Mouse (Mus musculus) hindbrain, embryonic 12.5 days (tissue): Measurements from ENCODE around the gene Ldb1. TPM values are rescaled to one million over a fixed set of nuclear protein-coding genes. Genes with fewer than 3 reads are reported as not detected.

Source experiments
- ATAC-seq: fragments of 200-750 bp; cut with Nextera tagmentation; 2 replicates; pipeline ENCODE4 v1.8.0; 2017; ENCODE audit warnings: moderate TSS enrichment; ENCODE audit not compliant: low FRiP score
- H3K27ac ChIP-seq: fragments of 300-500 bp; sonication (generic); 2 replicates; pipeline ENCODE4 v1.5.1; 2016; ENCODE audit warnings: mild to moderate bottlenecking
- H3K27me3 ChIP-seq: fragments of 300-500 bp; sonication (generic); 2 replicates; pipeline ENCODE4 v1.6.1; 2016; ENCODE audit warnings: mild to moderate bottlenecking
- H3K36me3 ChIP-seq: fragments of 300-500 bp; sonication (generic); 2 replicates; pipeline ENCODE4 v1.6.1; 2016; ENCODE audit warnings: mild to moderate bottlenecking
- H3K4me1 ChIP-seq: fragments of 300-500 bp; sonication (generic); 2 replicates; pipeline ENCODE4 v1.6.1; 2016
- H3K4me2 ChIP-seq: fragments of 300-500 bp; sonication (generic); replicated peaks from 2 replicates; pipeline ENCODE4 v1.6.1; 2016; ENCODE audit warnings: mild to moderate bottlenecking
- H3K4me3 ChIP-seq: fragments of 300-500 bp; sonication (generic); 2 replicates; pipeline ENCODE4 v1.5.1; 2016; ENCODE audit warnings: mild to moderate bottlenecking
- H3K9ac ChIP-seq: fragments of 300-500 bp; sonication (generic); 2 replicates; pipeline ENCODE4 v1.6.1; 2016; ENCODE audit warnings: mild to moderate bottlenecking, moderate library complexity
- H3K9me3 ChIP-seq: fragments of 300-500 bp; sonication (generic); replicated peaks from 2 replicates; pipeline ENCODE4 v1.6.1; 2016; ENCODE audit warnings: mild to moderate bottlenecking
- WGBS: fragments of 180-500 bp; shearing (Covaris S2); methylation state at CpG from one replicate; pipeline ENCODE4 v1.1.7; 2016; 5-methylcytosine and 5-hydroxymethylcytosine counted together
- polyA plus RNA-seq: library from polyadenylated mRNA; unstranded; fragments of >200 nt; fragmentation: Nextera tagmentation; extraction: Ambion mirVana; gene quantifications from 2 replicates; pipeline ENCODE4 v1.2.1, GENCODE M21; 2016

The Ldb1 gene
- polyA plus RNA-seq, 1 experiment from 2014 or later, result 138 TPM

- Histone ChIP-seq H3K4me1 (peaks cover 12% of the 10 kb centered on the region), H3K9ac (no peak overlapping the region), H3K36me3 (peaks cover 18% of the 10 kb centered on the region), H3K4me2 (no peak overlapping the region), H3K4me3 (no peak overlapping the region), H3K27ac (no peak overlapping the region), H3K27me3 (no peaks in the 10 kb centered on the region), H3K9me3 (no peaks in the 10 kb centered on the region)
- WGBS, result 95% methylated on average over 7 of the region's 7 CpGs
- no peak for ATAC-seq
Measured at GRCm38 (mm10) chr19:46058466-46058865, 13.5 kb upstream of the Ldb1 start.

GRCm38 (mm10) chr19:46056947-46057607, 12.1 kb upstream of the Ldb1 start:
- peak overlapping the region; percentile 75 for H3K4me3 ChIP-seq
- H3K36me3 ChIP-seq, result peaks cover 4% of the 10 kb centered on the region
- 1% methylated on average over 35 of the region's 42 CpGs for WGBS
- peaks cover 12% of the 10 kb centered on the region for H3K4me1 ChIP-seq
- peak overlapping the region; percentile 85 for H3K27ac ChIP-seq
- ATAC-seq, result peak; percentile 55; the same call in 1 of the 2 replicates
- peak overlapping the region; percentile 74 for H3K9ac ChIP-seq
- H3K4me2 ChIP-seq, result peak overlapping the region; percentile 90
- no peaks in the 10 kb centered on the region for H3K9me3 ChIP-seq
- H3K27me3 ChIP-seq, result no peaks in the 10 kb centered on the region

GRCm38 (mm10) chr19:46056388-46056946, 11.5 kb upstream of the Ldb1 start:
- Histone ChIP-seq H3K36me3 (no peaks in the 10 kb centered on the region), H3K4me1 (peaks cover 12% of the 10 kb centered on the region), H3K9ac (peak overlapping the region; percentile 74), H3K27ac (peak overlapping the region; percentile 85), H3K4me2 (peak overlapping the region; percentile 90), H3K9me3 (no peaks in the 10 kb centered on the region), H3K4me3 (peak overlapping the region; percentile 75), H3K27me3 (no peaks in the 10 kb centered on the region)
- ATAC-seq, result peak; percentile 96
- WGBS, result under 1% methylated on average over 52 of the region's 52 CpGs

- no peaks in the 10 kb centered on the region for H3K27me3 ChIP-seq
- WGBS, result 2% methylated on average over 11 of the region's 11 CpGs
- ATAC-seq, result peak; percentile 89
- peaks cover 12% of the 10 kb centered on the region for H3K4me1 ChIP-seq
- H3K4me2 ChIP-seq, result peak overlapping the region; percentile 90
- H3K27ac ChIP-seq, result peak overlapping the region; percentile 85; the same call in 1 of the 2 replicates
- no peaks in the 10 kb centered on the region for H3K36me3 ChIP-seq
- H3K9me3 ChIP-seq, result no peaks in the 10 kb centered on the region
- no peak overlapping the region for H3K9ac ChIP-seq
- peak overlapping the region; percentile 75 for H3K4me3 ChIP-seq
Measured at GRCm38 (mm10) chr19:46055752-46056387, 10.9 kb upstream of the Ldb1 start.

- H3K9me3 ChIP-seq, result no peaks in the 10 kb centered on the region
- no peak overlapping the region for H3K4me2 ChIP-seq
- H3K27ac ChIP-seq, result no peak overlapping the region
- ATAC-seq, result no peak
- no peak overlapping the region for H3K9ac ChIP-seq
- H3K4me1 ChIP-seq, result peaks cover 9% of the 10 kb centered on the region
- no peaks in the 10 kb centered on the region for H3K36me3 ChIP-seq
- H3K27me3 ChIP-seq, result no peaks in the 10 kb centered on the region
- no peak overlapping the region for H3K4me3 ChIP-seq
- 82% methylated on average over 2 of the region's 2 CpGs for WGBS
Measured at GRCm38 (mm10) chr19:46050462-46050861, 5.4 kb upstream of the Ldb1 start.

GRCm38 (mm10) chr19:46049129-46049528, 4.1 kb upstream of the Ldb1 start:
- no peaks in the 10 kb centered on the region for H3K27me3 ChIP-seq
- H3K36me3 ChIP-seq, result no peaks in the 10 kb centered on the region
- H3K4me3 ChIP-seq, result no peak overlapping the region
- no peak for ATAC-seq
- peaks cover 11% of the 10 kb centered on the region for H3K4me1 ChIP-seq
- no peaks in the 10 kb centered on the region for H3K9me3 ChIP-seq
- H3K9ac ChIP-seq, result no peak overlapping the region
- no peak overlapping the region for H3K27ac ChIP-seq
- 76% methylated on average over 4 of the region's 4 CpGs for WGBS
- H3K4me2 ChIP-seq, result no peak overlapping the region

GRCm38 (mm10) chr19:46047426-46047825, 2.4 kb upstream of the Ldb1 start:
- Histone ChIP-seq H3K9ac (no peak overlapping the region), H3K4me3 (no peak overlapping the region), H3K9me3 (no peaks in the 10 kb centered on the region), H3K27ac (no peak overlapping the region), H3K36me3 (no peaks in the 10 kb centered on the region), H3K27me3 (no peaks in the 10 kb centered on the region), H3K4me2 (no peak overlapping the region), H3K4me1 (peaks cover 28% of the 10 kb centered on the region)
- WGBS, result 72% methylated on average over 2 of the region's 2 CpGs
- no peak for ATAC-seq

GRCm38 (mm10) chr19:46046621-46047025, 1.6 kb upstream of the Ldb1 start:
- H3K36me3 ChIP-seq, result no peaks in the 10 kb centered on the region
- H3K27ac ChIP-seq, result peak overlapping the region; percentile 40; the same call in 1 of the 2 replicates
- no peak for ATAC-seq
- H3K4me3 ChIP-seq, result no peak overlapping the region
- H3K9me3 ChIP-seq, result no peaks in the 10 kb centered on the region
- H3K9ac ChIP-seq, result no peak overlapping the region
- peaks cover 36% of the 10 kb centered on the region for H3K4me1 ChIP-seq
- 8% methylated on average over 8 of the region's 10 CpGs for WGBS
- no peaks in the 10 kb centered on the region for H3K27me3 ChIP-seq
- H3K4me2 ChIP-seq, result no peak overlapping the region

- ATAC-seq, result peak; percentile 17; the same call in 1 of the 2 replicates
- Histone ChIP-seq H3K36me3 (no peaks in the 10 kb centered on the region), H3K9me3 (no peaks in the 10 kb centered on the region), H3K4me3 (peak overlapping the region; percentile 90), H3K27me3 (no peaks in the 10 kb centered on the region), H3K4me2 (peak overlapping the region; percentile 84), H3K27ac (peak overlapping the region; percentile 99), H3K4me1 (peaks cover 44% of the 10 kb centered on the region), H3K9ac (peak overlapping the region; percentile 99)
- 0% methylated on average over 7 of the region's 7 CpGs for WGBS
Measured at GRCm38 (mm10) chr19:46045696-46046311, 790 bp upstream of the Ldb1 start.

- peaks cover 56% of the 10 kb centered on the region for H3K4me1 ChIP-seq
- 0% methylated on average over 33 of the region's 34 CpGs for WGBS
- H3K9me3 ChIP-seq, result no peaks in the 10 kb centered on the region
- no peaks in the 10 kb centered on the region for H3K27me3 ChIP-seq
- H3K4me2 ChIP-seq, result peak within 1 kb of the TSS; percentile 84
- H3K4me3 ChIP-seq, result peak within 1 kb of the TSS; percentile 90
- no peaks in the 10 kb centered on the region for H3K36me3 ChIP-seq
- ATAC-seq, result no peak
- H3K27ac ChIP-seq, result peak within 1 kb of the TSS; percentile 99
- H3K9ac ChIP-seq, result peak within 1 kb of the TSS; percentile 99
Measured at GRCm38 (mm10) chr19:46044271-46044992, 582 bp downstream of the Ldb1 start, which contains the start of gene Pprc1. Gene Pprc1 (plus strand): TSS chr19:46044886.

- Histone ChIP-seq H3K9me3 (no peaks in the 10 kb centered on the region), H3K27me3 (no peaks in the 10 kb centered on the region), H3K4me1 (peaks cover 56% of the 10 kb centered on the region), H3K4me2 (peak overlapping the region; percentile 84), H3K36me3 (no peaks in the 10 kb centered on the region), H3K4me3 (peak overlapping the region; percentile 90), H3K9ac (peak overlapping the region; percentile 99), H3K27ac (peak overlapping the region; percentile 99)
- WGBS, result 65% methylated on average over 7 of the region's 7 CpGs
- ATAC-seq, result no peak
Measured at GRCm38 (mm10) chr19:46043380-46043779, 1.6 kb downstream of the Ldb1 start.
